Mouse (Mus musculus) leukemia stem cell, adult 10-12 weeks (primary cell): ENCODE results near the gene Rnf151. TPM values are rescaled to one million over a fixed set of nuclear protein-coding genes. Genes with fewer than 3 reads are reported as not detected.

Source experiments
- polyA plus RNA-seq: library from polyadenylated mRNA; stranded (reverse); fragments of >175 nt; gene quantifications from 2 replicates; pipeline ENCODE4 v1.2.3, GENCODE M21; 2012; ENCODE audit warnings: low replicate concordance

Gene Rnf151
- 0.42 and 0.46 TPM in 2 replicates for polyA plus RNA-seq

GRCm38 (mm10) chr17:24717943-24718342, at the start of gene Rnf151, which contains the start of gene Rps2:
Gene Rnf151 (minus strand): TSS chr17:24718063.
Gene Rps2 (plus strand): TSS chr17:24718116.

GRCm38 (mm10) chr17:24752415-24753394, 34.8 kb upstream of the Rnf151 start, which contains the start of gene Hs3st6:
Gene Hs3st6 (plus strand): TSS chr17:24752988.

GRCm38 (mm10) chr17:24736330-24737051, 18.6 kb upstream of the Rnf151 start, which contains the start of gene Msrb1:
Gene Msrb1 (plus strand): TSS chr17:24736642.

GRCm38 (mm10) chr17:24727618-24728017, 9.8 kb upstream of the Rnf151 start, which contains the start of gene Rpl3l:
Gene Rpl3l (plus strand): TSS chr17:24727820.

GRCm38 (mm10) chr17:24724184-24724583, 6.3 kb upstream of the Rnf151 start, which contains the start of gene Ndufb10:
Gene Ndufb10 (minus strand): TSS chr17:24724478.

GRCm38 (mm10) chr17:24706982-24707800, 10.7 kb downstream of the Rnf151 start, which contains the start of gene Tbl3:
Gene Tbl3 (minus strand): TSS chr17:24707660.

GRCm38 (mm10) chr17:24696011-24696697, 21.7 kb downstream of the Rnf151 start, which contains the start of the genes Gfer and Noxo1:
Gene Gfer (minus strand): TSS chr17:24696156.
Gene Noxo1 (plus strand): TSS chr17:24696234.

GRCm38 (mm10) chr17:24689251-24690081, 28.4 kb downstream of the Rnf151 start, which contains the start of gene Syngr3:
Gene Syngr3 (minus strand): TSS chr17:24689955.

GRCm38 (mm10) chr17:24669545-24670245, 48.2 kb downstream of the Rnf151 start, which contains the start of gene Zfp598:
Gene Zfp598 (plus strand): TSS chr17:24669687.

Other genes starting within 250 kb of the Rnf151 start
- 21.8 and 23.0 TPM in 2 replicates for gene E4f1, start 247.8 kb downstream of the Rnf151 start, polyA plus RNA-seq
- 86.0 and 114 TPM in 2 replicates for gene Pgp, start 247.7 kb downstream of the Rnf151 start, polyA plus RNA-seq
- gene Bricd5, start 244.2 kb downstream of the Rnf151 start, polyA plus RNA-seq = 0.56 and 0.61 TPM in 2 replicates
- gene Mlst8, start 239.0 kb downstream of the Rnf151 start, polyA plus RNA-seq = 6.4 and 15.9 TPM in 2 replicates
- gene Caskin1, start 229.5 kb downstream of the Rnf151 start, polyA plus RNA-seq = 0.03 TPM in 1 of 2 replicates, not detected in the other
- 121 and 190 TPM in 2 replicates for gene Traf7, start 190.1 kb downstream of the Rnf151 start, polyA plus RNA-seq
- 0.14 and 1.1 TPM in 2 replicates for gene Rab26, start 183.9 kb downstream of the Rnf151 start, polyA plus RNA-seq
- 8.9 and 14.3 TPM in 2 replicates for gene Pkd1, start 168.2 kb downstream of the Rnf151 start, polyA plus RNA-seq
- gene Tsc2, start 85.4 kb downstream of the Rnf151 start, polyA plus RNA-seq = 37.0 and 60.0 TPM in 2 replicates
- gene Nthl1, start 85.4 kb downstream of the Rnf151 start, polyA plus RNA-seq = 4.3 and 4.4 TPM in 2 replicates
- gene Slc9a3r2, start 67.7 kb downstream of the Rnf151 start, polyA plus RNA-seq = 2.0 and 5.8 TPM in 2 replicates
- gene Npw, start 59.6 kb downstream of the Rnf151 start, polyA plus RNA-seq = 1.1 and 4.6 TPM in 2 replicates
- 144 and 147 TPM in 2 replicates for gene Zfp598, start 48.4 kb downstream of the Rnf151 start, polyA plus RNA-seq
- 0.56 and 0.62 TPM in 2 replicates for gene Syngr3, start 28.1 kb downstream of the Rnf151 start, polyA plus RNA-seq
- gene Gfer, start 21.9 kb downstream of the Rnf151 start, polyA plus RNA-seq = 134 TPM in 2 replicates
- gene Noxo1, start 21.8 kb downstream of the Rnf151 start, polyA plus RNA-seq = 0.69 and 1.8 TPM in 2 replicates
- 20.7 and 32.9 TPM in 2 replicates for gene Tbl3, start 10.4 kb downstream of the Rnf151 start, polyA plus RNA-seq
- gene Rps2, start 53 bp upstream of the Rnf151 start, polyA plus RNA-seq = 69.0 and 456 TPM in 2 replicates
- 350 and 503 TPM in 2 replicates for gene Ndufb10, start 6.4 kb upstream of the Rnf151 start, polyA plus RNA-seq
- gene Rpl3l, start 9.8 kb upstream of the Rnf151 start, polyA plus RNA-seq = not detected in 2 replicates
- 9.9 and 15.7 TPM in 2 replicates for gene Msrb1, start 18.6 kb upstream of the Rnf151 start, polyA plus RNA-seq
- gene Hs3st6, start 34.9 kb upstream of the Rnf151 start, polyA plus RNA-seq = not detected in 2 replicates
- gene Meiob, start 86.2 kb upstream of the Rnf151 start, polyA plus RNA-seq = not detected in 2 replicates
- gene Hagh, start 122.1 kb upstream of the Rnf151 start, polyA plus RNA-seq = 39.1 and 51.7 TPM in 2 replicates
- gene Fahd1, start 132.3 kb upstream of the Rnf151 start, polyA plus RNA-seq = 6.2 and 6.5 TPM in 2 replicates
- 0.14 TPM in 1 of 2 replicates, not detected in the other for gene Igfals, start 147.9 kb upstream of the Rnf151 start, polyA plus RNA-seq
- gene Nubp2, start 168.3 kb upstream of the Rnf151 start, polyA plus RNA-seq = 10.5 and 114 TPM in 2 replicates
- 21.6 and 45.5 TPM in 2 replicates for gene Spsb3, start 168.6 kb upstream of the Rnf151 start, polyA plus RNA-seq
- gene Eme2, start 177.0 kb upstream of the Rnf151 start, polyA plus RNA-seq = 31.8 and 37.9 TPM in 2 replicates
- 81.1 and 115 TPM in 2 replicates for gene Mrps34, start 177.1 kb upstream of the Rnf151 start, polyA plus RNA-seq
- 16.0 and 19.6 TPM in 2 replicates for gene Nme3, start 178.4 kb upstream of the Rnf151 start, polyA plus RNA-seq
- gene Mapk8ip3, start 218.9 kb upstream of the Rnf151 start, polyA plus RNA-seq = 38.3 and 49.4 TPM in 2 replicates
- gene Jpt2, start 242.6 kb upstream of the Rnf151 start, polyA plus RNA-seq = 9.1 and 11.1 TPM in 2 replicates